Mouse (Mus musculus) cerebellum, adult 9-10 months (tissue): ENCODE measurements around the gene Exoc8.
A peak's percentile ranks its signal among the peaks of the same experiment; 100 is the strongest.

Experiments
- DNase-seq: peaks from one replicate; pipeline ENCODE4 v3.0.0; 2022

Gene Exoc8

GRCm38 (mm10) chr8:124905482-124905881 is 8.0 kb upstream of the Exoc8 start:
- no peak for DNase-seq

GRCm38 (mm10) chr8:124903198-124903597 is 5.7 kb upstream of the Exoc8 start:
- no peak for DNase-seq

GRCm38 (mm10) chr8:124898251-124898905 is 873 bp upstream of the Exoc8 start:
- DNase-seq: no peak

DNA sequence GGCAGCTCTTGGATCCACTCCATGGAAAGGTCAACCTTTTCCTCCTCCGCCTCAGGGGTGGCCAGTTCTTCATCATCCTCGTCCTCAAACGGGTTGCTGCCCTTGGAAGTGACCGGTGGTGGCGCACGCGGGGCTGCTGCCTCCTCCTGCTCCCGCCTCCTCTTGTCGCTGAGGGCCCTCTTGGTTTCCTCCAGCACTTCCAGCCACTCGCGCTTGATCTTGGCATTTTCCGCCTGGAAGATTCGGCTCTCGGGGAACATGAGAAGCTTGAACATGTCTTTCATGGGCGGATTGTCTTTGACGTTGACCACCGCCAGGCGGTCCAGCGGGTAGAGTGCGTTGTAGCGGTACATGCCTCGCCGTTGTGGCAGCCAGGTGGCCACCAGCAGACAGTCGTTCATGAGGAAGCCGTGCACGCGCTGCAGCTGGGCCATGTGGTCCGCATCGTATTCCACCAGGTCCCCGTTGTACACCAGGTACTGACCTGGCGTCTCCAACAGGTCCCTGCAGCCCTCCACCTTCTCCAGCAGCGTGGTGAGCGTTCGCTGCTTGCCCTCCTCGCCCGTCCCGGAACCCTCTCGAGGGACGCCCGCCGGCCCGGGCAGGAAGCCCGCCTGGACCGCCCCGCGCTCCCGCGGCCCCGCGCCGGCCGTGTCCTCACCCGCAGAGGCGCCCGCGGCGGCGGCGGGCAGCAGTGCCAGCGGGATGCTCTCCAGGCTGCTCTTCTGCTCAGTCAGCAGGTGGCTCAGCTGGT is 696 bp downstream of the Exoc8 start:
- peak; percentile 79 for DNase-seq

- DNase-seq: no peak
These were observed 1.4 kb downstream of the Exoc8 start for GRCm38 (mm10) chr8:124896010-124896631.

DNA sequence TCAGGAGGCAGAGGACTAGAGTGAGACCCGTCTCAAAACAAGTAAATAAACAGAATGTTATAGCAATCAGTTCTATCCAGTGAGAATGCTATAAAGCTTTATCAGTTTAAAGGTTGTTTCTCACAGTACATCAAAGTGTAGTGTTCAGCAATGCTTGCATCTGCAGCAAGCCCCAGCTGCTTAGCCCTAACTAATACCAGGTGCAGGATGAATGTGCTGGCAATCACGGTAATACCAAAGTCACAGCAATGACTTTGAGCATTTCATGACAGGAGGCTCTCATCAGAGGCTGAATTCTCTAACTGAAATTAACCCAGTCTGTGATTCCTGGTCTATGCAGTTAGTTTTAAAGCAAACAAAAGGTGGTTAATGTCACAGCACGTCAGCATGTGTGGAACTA is 4.9 kb downstream of the Exoc8 start:
- no peak for DNase-seq

DNA sequence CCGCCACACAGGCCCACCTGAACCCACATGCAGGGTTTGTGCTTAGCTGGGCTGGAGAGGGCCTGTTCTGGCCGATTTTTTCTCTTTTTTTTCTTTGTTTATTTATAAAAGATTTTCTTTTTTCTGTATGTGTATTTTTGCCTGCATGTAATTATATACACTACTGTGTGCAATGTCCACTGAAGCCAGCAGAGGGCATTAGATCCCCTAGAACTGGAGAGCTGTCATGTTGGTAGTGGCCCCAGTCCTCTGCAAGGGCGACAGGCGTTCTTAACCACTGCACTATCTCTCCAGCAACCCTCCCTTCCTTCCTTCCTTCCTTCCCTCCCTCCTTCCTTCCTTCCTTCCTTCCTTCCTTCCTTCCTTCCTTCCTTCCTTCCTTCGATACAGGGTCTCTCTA is 9.1 kb downstream of the Exoc8 start:
- DNase-seq: no peak

DNA sequence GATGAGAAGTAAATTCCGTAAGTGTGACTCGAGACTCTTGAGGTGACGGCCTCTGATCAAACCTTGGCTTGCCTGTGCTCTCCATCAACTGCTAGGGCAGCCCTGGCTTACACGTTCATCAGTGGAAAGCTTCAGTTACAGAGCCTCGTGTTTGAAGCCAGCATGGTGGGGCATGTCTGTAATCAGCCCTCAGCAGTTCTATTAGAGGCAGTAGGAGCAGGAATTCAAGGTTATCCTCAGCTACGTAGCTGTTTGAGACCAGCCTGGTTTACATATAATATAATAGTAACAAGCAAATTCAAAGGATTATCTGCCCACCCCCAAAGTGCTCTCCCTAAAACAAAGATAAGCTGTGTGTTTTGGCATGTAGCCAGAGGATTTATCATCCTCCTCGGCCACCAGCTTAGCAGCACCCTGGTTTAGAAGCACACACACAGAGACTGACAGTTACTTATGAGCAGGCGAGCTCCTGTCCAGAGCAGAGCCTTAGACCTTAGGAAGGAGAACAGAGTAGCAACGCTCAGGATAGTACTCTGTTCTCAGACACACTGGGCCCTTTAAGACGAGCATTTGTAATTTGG is 18.5 kb downstream of the Exoc8 start:
- DNase-seq: no peak

DNA sequence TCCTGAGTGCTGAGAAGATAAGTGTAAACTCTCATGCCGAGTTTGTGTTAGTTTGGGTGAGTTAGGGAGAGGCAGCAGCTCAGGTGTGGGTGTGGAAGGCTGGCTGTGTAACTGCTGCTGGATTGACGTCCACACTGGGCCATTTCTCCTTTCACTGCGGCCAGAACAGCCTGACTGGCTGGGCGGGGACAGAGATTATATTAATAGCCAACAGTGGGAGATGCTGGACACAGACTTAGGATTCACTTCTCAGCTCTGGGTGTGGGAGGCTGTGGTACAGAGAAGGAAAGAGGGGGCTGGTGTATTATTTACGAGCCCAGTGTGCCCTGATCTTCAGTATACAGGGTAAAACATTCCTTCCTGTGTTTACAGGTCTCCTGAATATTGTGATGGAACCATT is 19.4 kb downstream of the Exoc8 start:
- DNase-seq: no peak

DNA sequence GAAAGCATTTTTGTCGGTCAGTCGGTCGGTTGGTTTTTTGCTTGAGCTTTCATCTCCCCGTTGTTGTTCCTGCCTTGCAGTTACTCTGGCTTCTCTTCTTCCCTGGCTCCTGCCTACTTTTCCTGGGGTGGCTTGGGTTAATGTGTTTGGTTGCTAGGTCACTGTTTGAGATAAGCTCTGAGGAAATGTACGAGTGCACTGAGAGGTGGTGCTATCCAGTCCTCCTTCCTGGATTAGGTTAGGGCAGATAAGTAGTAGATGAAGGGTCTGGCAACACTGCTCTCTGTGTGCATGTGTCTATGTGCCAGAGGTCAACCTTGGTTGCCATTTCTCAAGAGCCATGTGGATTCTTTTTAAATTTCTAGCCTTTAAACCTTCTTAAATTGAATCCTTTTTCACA is 24.8 kb downstream of the Exoc8 start:
- DNase-seq: no peak

GRCm38 (mm10) chr8:124872081-124872480 is 25.4 kb downstream of the Exoc8 start:
- DNase-seq: no peak

DNA sequence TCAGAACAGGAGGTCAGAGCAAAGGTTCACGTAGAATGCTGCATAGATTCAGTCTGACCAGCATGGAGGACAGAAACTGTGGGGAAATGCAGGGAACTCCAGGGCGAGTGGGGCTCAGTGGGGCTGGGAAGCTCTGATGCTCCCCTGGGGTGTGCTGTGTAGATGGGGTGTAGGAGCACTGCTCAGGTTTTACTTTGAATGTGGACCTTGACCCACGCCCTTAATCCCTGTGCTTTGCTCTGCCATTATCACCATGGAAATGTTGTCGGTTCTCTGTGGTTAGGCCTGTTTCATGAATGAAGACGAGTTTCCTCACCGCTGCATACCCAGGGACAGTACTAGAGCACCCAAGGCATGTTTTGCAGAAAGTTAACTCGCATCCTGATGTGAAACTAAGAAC is 26.0 kb downstream of the Exoc8 start:
- no peak for DNase-seq

- no peak for DNase-seq
These were observed 27.8 kb downstream of the Exoc8 start for GRCm38 (mm10) chr8:124869708-124870107.

DNA sequence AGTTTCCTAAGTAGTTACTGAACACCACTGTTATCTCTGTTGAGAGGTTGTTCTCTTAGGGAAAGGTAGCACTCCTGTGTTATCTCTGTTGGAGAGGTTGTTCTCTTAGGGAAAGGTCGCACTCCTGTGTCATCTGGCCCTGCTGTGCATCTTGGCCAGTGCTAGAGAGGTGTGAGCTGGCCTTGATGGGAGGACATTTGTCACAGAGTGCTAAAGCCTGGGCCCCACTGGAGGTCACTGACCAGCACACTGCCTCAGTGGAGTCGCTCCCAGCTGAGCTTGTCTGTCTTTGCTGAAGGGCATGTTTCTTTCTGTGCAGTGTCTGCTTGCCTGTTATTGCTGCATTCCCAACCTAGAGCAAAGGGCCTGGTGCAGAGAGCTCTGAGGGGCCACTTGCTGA is 30.4 kb downstream of the Exoc8 start:
- no peak for DNase-seq

- no peak for DNase-seq
These were observed 30.8 kb downstream of the Exoc8 start for GRCm38 (mm10) chr8:124866669-124867068.

- DNase-seq: no peak
These were observed 33.8 kb downstream of the Exoc8 start for GRCm38 (mm10) chr8:124863729-124864128.

DNA sequence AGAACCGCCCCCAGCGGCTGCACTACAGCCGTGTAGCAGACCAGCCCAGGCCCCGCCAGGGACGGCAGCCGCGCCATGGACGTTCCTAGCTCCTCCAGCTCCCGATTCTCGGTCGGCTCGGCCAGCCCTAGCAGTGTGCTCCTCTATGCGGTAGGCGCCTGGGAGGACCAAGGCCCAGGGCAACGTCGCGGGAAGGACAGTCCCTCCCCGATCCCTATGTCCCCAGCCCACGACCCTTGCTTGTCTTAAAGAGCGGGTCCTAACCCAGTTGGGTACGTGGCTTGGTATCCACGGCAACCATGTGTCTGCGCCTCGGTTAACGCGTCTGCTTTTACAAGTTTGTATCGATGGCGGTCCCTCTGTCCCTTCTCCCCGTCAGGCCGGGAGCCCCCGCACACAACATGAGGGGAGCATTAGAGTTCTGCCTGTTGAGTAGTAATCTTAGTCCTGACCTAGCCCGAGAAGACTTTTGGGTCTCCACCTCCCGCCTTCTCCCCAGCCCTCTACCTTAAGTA is 34.3 kb downstream of the Exoc8 start:
- no peak for DNase-seq

- DNase-seq: peak; percentile 89
These were observed 35.0 kb downstream of the Exoc8 start, which contains the start of the genes Gnpat and 2810004N23Rik for GRCm38 (mm10) chr8:124862321-124863162. Gene Gnpat, plus strand, starts transcription at chr8:124863033. Gene 2810004N23Rik, minus strand, starts transcription at chr8:124863120.

GRCm38 (mm10) chr8:124860188-124860587 is 37.3 kb downstream of the Exoc8 start:
- peak; percentile 48 for DNase-seq

GRCm38 (mm10) chr8:124859466-124859865 is 38.0 kb downstream of the Exoc8 start:
- peak; percentile 36 for DNase-seq

DNA sequence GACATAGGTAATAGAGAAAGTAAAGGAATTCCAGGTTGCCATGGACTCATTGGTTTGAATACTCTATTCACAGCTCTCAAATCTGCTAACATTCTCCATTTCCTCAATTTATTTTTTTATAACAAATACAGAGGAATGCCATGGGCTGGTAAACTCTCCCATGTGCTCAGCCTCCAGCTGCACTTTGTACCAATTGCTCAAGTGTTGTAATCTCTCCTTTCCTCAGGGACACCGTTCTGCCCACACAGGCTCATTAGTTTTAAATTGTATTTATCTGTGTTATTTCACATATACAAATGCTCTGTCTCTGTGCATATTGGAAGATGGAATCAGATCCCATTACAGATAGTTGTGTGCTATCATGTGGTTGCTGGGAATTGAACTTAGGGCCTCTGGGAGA is 44.0 kb downstream of the Exoc8 start:
- DNase-seq: no peak

GRCm38 (mm10) chr8:124845573-124845972 is 51.9 kb downstream of the Exoc8 start:
- no peak for DNase-seq
